Mouse (Mus musculus) skeletal muscle tissue, adult 2 months (tissue): ENCODE measurements around the gene Dtx4.
A peak's percentile ranks its signal among the peaks of the same experiment; 100 is the strongest.

Source experiments
- DNase-seq: peaks from one replicate; pipeline ENCODE4 v3.0.0-alpha.2; 2012; ENCODE audit warnings: low read depth, low spot score

The Dtx4 gene

DNA sequence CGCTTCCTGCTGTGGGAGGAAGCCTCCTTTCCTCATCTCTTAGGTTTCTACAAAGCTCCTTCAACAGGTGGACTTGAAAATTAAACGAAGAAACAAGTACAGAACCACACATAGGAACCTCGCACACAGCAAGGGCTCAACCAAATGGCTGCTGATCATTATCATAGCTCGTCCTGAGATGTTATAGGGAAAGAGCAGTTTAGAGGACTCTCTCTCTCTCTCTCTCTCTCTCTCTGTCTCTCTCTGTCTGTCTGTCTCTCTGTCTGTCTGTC, 7.1 kb downstream of the Dtx4 start:
- DNase-seq = no peak

DNA sequence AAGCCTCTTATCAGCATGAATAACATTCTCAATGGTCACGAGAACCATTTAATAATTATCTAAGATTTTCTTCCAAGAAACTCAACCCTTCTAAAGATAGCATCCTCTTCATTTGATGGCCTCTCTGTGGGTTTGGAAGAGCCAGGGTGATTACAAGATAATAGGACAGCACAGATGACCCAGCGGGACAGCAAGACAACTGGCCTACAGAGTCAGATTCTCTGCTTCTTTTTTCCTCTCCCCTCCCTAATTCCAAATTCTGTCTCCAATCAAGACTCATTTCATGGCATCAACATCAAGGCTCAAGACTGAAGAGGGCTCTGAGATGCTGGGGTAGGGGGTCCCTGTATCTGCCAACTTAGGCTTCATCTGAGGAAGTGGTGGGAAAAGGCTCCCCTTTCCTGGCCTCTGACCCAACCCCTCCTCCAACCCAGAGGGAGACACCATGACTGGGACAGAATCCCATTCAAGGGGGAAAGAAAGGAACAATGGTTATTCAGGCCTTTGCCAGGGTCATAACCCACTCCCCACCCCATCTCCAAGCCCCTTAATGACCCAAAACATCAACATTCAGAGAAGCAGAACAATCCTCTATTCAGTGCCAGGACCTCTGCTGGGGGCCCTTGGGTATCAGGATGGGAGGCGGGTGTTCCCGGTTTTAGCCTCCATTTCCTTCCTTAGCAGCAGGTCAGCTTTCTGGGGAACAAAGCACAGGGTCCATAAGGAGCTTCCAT, 7.6 kb downstream of the Dtx4 start:
- DNase-seq = no peak

DNA sequence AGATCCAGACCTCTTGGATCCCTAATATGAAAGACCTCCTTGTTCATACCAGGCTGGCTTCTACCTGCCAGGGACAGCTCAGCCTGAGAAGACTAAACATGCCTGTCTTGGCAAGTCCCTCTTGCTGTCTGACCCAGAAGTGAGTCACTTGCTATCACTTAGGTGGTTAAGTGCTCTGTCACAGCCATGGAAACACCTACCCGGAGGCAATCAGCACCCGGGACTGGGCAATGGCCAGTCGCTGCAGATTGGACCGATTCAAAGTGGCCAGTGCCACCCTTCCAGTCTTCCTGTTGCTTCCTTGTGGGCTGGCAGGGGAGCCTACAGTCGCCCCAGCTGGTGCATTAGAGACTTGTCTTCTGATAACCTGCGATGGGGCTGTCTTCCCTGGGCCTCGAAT, 9.6 kb downstream of the Dtx4 start:
- no peak for DNase-seq

DNA sequence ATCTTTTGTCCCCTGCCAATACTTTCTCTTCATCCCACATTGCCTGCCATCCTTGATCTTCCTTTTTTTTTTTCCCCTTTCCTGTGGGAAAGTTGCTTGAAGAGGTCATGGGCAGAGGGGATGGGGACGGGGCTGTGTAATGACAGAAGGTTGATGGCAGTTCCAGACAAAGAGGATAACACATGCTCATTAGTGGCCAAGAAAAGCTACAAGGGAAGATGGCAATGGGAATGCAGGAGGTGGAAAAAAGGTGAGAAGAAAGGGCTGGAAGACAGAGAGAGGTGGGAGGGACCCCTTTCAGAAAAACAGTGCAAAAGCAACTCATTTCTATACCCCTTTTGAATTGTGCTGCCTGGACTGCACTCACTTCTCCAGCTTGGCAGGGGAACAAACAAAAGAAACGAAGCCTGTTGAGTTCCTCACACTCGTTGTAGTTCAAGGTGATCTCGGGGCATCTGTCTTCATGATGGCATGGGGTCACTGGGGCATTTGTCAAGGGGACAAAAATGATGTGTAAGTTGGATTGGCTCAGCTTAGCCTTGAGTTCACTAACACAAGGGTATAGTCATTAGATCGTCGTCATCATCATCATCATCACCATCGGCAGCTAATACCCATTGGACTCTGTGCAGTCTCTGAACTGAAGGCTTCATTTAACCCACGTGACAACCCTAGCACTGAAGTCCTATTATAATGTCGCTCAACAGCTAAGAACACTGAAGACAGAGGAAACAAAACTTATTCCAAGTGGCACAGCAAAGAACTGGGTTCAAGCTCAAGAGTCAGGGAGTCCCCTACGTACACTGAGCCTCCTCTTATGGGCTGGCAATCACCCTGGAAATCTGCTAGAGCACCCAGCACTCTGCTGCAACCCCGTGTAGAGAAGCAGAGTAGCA, 11.3 kb downstream of the Dtx4 start:
- DNase-seq = no peak

DNA sequence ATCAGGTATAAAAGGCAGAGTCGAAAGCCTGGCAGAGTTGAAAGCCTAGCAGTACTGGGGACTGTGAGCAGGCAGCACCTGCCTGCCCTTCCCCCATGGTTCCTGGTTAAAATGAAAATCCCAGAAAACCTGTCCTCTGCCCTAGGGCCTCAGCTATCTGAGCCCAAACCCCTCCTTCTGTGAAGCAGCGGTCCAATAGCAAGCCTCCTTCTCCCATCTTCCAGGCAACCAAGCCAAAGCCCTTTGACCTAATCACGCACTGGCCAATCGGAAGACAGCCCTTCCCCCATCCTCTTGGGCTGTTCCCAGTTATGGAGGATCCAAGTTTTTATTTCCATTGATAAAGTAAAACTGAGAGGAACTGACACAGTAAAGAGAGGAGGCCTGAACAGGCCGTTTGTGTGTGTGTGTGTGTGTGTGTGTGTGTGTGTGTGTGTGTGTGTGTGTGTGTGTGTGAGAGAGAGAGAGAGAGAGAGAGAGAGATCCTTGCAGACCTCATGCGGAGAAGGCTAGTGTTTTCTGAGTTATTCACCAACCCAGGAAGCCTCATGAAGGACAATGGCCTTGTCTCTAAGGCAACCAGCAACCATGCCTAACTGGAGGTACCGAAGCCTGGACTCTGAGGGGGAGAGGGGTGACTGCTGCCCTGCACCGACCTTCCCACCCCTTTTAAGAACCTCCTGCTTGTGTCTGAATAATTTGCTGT, 12.1 kb downstream of the Dtx4 start:
- no peak for DNase-seq

DNA sequence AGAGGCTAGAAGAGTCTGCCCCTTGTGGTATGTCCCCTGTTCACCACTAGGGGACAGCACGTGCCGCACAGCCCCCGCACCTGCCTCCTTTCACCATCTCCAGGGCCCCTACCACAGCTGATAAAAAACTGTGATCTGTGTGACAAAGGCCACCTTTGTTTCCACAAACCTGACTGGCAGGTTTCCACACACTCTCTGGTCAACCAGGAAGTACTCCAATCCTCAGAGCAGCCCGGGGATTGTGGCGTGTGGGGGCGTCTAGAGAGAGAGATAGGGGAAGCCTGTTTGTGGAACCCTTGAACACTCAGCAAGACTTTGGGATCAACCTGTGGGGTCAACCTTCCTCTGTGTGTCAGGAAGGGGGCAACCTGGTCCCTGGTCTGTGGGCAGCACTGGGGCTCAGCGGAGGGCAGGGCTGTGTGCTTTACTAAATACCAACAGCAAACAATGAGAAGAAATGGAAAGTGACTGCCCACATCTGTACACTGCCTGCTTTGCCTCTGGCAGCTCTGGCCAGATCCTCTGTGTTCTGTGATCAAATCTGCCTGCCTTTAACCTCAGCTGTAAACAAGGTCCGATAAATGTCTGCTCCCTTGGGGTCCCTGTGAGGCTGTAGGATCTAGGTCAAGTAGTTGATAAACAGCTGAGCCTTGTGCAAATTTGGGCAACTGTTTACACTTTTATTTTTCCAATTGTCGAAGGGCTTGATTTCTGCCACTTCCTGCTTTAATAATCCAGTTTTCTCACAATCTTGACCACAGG, 12.9 kb downstream of the Dtx4 start:
- no peak for DNase-seq

DNA sequence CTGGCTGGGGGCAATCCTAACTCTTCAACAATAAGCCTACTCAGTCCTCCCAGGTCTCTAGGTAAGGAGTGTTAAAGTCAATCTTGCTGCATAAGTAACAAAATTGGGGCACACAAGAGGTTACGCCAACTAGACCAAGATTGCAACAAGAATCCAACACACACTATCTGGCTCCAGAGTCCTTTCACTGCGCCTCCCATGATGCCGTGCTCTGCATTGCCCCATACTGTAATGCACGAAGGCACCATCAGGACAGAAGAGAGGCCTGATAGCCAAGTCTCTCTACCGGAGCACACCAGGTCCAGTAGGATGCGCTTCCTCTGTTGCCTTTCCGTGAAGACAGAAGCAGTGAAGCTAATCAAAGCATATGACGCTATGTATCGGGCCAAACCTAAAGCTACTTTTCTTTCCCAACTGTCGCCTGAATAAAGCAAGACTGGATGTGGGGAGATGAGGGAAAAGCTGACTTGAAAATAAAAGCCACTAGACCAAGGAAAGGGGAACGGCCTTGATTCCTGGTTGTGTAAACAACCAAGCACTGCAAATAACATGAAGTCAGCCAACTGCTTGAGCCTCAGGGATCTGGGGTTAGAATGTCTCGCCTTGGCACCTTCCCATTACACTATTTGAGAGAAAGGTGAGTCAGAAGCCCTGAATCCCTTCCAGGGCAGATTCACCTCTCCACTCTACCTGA, 13.6 kb downstream of the Dtx4 start:
- no peak for DNase-seq

DNA sequence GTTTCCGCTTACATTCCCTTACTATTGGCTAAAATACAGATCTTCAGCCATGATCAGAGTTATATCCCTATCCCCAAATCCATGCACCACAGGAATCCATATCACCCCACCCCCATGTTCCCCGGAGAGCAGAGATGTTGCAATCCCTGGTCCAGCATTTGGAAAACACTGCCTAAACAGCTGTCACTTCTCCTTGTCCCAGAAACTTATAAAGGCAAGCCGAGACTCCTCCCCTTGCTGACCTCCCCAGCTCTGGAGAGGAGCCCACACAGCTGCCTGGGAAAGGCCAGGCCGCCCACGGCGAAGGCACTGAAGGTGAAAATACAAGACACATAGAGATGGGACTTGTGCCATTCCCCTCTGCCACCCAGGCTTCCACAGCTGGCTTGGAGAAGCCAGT, 14.4 kb downstream of the Dtx4 start:
- DNase-seq = peak; percentile 89

DNA sequence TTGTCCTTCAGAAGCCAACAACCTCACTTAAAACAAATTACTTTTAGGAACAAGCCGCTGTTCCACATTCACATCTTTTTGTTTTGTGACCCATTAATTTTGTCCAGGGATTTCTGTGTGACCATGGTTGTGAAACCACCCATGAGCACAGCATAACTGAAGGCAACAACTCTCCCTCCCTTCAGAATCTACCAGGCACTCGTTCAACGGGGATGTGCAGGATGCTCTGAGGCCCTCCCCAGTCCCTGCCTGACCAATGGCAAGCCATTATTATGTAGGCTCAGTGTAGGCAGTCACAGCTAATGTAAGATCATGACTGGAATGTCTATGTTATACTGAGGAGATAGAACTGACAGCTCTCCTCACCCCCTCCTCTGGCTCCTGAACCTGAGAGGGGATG, 15.6 kb downstream of the Dtx4 start:
- DNase-seq = no peak

DNA sequence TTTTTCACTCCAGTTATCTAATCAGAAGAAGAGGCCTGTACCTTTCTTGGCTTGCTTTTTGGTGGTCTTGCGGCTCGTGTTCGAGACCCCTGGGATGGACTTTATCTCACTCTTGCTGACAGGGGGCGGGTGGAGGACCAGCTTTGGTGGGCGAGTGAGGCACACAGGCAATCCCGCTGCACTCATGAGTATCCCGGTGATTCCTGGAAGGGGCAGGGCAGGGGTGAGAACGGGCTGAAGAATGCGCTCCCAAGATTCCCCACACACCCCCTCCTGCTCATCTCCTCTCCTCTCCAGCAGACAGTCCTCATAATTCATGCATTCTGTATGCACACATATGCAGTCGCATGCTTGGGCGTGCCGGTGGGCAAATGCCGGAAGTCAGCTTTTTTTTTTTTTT, 16.0 kb downstream of the Dtx4 start:
- no peak for DNase-seq

DNA sequence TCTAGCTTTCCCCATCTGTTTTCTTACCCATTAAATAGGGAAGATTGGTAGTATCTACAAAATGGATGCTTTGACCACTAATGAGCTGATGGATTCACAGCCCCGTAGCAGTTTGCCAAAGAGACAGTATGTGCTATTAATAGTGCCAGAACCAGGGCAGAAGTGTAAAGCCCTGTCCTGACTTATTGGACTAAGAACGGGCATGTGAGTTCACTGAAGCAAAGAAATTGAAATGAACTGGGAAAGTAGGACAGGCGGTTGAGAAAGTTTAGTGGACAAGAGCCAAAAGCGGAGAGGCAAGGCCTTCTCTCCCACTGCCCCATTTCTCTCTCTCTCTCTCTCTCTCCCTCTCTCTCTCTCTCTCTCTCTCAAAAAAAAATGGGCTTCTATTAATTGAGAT, 17.0 kb downstream of the Dtx4 start:
- no peak for DNase-seq

DNA sequence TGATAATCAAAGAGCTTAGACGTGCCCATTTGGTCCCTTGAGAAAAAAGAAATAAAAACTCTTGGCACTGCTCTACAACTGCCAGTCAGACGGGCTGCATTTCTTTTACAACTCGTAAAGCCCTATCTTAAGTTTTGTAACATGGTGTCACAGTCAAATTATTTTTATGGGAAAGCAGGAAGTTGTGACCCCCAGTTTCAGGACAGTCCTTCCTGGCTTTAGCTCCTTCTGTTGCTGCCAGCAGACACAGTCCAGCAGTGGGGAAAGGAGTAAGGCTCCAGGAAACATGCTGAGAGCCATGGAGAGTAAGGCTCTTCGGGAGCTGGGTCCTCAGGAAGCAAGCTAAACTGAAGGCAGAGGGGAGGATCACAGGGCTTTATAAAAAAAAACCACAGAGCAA, 17.5 kb downstream of the Dtx4 start:
- DNase-seq = no peak

DNA sequence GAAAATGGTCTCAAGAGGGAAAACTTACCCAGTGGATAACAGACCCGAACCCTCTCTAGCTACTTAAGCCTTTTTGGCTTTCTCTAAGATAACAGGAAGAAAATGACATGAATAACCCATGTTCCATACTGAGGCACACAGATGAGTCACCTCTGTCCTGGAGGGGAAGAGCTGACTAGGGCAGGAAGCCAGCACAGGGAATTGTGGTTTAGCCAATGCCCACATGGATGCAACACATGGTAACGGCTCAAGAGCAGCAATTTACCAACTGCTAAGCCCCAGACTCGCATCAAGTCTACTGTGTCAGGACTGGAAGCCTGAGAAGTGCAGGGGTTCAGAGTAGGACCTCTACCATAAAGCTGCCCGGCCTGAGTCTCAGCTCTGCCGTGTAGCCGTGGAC, 22.9 kb downstream of the Dtx4 start:
- DNase-seq = no peak

DNA sequence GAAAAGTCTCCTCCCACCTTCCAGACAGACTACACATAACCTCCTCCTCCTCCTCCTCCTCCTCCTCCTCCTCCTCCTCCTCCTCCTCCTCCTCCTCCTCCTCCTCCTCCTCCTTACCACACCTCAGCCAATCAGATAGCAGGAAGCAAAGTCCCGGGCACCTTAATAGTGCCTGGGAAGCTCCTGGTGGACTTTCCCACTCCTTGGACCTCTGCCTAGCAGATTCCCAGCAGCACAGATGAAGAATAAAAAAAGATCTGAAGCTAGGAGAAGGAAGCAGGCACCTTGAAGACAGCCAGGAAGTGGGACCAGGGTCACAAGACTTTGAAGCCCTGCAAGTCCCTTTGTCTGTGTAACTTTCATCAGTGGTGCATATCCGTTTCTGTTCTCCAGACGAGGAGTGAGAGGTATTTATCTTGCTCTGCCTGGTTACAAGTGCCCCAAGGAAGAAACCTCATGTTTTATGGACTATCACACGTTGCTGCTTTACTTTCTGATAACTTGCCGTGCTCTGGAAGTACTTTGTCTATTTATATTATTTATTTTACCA, 24.5 kb downstream of the Dtx4 start:
- no peak for DNase-seq

DNA sequence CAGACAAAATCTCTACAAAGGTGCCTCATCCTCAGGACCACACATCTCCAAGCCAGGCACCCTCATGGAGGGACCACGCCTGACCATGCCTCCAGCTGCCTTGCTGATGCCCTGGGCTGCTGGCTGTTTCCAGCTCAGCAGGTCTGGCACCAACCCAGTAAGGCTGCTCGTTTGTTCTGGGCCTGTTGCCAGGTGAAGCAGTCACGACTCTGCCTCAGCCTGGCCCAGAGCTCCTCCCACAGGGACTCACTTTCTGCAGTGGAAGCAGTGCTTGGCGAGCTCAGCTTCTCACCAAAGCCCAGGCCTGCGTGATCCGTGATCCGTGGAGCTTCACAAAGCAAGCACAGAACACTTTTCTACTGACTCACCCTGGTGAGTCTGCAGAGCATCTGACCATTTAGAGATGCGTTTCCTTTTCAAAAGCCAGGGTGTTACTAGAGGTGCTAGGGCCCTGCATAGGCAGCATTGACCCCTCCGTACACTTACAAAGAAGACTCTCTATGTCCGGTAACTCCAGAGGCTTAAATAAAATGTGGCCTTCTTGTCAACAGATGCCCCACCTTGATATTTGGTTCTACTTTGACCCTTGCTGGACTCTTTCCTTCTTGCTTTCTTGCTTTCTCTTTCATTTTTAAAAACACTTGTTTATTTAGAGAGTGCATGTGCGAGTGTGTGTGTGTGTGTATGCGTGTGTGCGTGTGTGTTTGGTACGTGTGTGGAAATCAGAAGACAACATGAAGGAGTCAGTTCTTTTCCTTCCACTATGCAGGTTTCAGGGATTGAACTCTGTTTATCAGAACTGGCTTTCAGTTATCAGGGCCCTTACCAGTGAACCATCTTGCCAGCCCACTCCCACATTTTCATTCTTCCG, 25.6 kb downstream of the Dtx4 start:
- peak; percentile 97 for DNase-seq

DNA sequence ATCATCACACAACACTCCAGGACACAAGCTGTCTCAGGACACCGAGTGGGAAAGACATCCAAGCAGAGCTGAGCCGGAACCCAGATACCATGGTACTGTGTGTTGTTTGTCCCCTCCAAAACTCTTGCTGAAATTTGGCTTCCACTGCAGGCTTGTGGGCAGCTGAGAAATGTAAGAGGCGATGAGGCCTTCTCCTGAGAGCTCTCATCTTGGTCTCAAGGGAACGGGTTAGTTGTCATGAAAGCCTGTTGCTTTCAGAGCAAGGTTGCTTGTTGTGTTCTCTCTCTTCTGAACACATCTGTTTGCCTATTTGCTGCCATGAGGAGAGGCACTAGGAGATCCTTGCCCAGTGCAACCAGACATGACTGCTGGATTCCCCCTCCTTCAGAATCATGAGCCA, 27.3 kb downstream of the Dtx4 start:
- DNase-seq = no peak

DNA sequence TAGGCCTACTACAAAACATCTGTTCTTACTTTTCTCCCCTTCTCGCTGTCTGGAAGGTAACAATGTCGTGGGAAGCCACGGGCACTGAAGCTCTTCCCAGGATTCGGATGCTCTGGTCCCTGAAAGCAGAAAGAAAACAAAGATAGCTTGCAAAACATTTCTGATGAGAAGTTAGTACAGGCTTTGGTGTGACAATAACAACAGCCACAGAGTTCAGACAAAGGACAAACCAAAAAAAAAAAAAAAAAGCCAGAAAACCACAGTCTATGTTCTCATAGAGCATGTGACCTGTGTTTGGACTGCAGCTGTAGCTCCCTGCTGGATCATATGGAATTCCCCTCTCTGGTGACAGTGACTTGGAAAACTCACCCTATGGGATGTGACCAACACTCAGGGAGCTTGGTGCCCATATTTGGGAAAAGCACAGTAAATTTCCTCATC, 28.0 kb downstream of the Dtx4 start:
- no peak for DNase-seq

DNA sequence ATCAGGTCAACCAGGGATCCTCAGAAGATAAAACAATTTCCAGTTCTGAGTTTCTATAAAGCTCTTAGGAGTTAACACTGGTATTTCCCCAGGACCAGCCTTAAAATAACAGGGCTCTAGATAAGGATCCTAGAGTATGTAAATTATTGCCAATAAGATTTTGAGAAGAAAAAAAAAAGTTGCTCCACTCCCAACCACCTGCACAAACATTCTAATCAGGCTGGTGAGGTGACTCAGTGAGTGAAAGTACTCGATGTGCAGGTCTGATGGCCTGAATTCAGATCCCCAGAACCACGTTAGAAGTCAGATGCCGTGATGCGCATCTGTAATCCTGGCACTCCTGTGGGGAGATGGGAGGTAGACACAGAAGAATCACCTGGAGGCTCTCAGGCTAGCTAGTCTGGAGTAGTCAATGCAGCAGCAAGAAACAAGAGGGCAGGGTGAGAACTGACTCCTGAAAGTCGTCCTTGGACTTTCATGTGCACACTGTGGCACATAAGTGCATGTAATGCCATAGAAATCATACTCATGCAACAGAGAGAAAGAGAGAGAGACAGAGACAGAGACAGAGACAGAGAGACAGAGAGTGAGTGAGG, 28.8 kb downstream of the Dtx4 start:
- DNase-seq = no peak

DNA sequence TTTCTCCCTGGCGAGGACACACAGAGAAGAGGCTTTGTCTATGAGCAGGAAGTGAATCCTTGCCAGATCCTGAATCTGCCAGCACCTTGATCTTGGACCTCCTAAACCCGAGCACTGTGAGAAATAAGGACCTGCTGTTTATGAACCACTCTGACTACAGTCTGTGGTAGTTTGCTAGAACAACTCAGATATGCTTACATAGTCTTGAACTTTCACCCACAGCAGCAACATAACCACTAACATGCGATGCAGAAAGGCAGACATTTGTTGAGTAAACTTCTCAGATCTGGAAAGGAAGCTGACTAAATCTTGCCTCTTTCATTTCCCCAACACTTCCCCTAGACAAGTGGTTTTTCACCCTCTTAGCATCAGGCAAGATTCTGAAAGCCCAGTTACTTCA, 29.4 kb downstream of the Dtx4 start:
- no peak for DNase-seq

DNA sequence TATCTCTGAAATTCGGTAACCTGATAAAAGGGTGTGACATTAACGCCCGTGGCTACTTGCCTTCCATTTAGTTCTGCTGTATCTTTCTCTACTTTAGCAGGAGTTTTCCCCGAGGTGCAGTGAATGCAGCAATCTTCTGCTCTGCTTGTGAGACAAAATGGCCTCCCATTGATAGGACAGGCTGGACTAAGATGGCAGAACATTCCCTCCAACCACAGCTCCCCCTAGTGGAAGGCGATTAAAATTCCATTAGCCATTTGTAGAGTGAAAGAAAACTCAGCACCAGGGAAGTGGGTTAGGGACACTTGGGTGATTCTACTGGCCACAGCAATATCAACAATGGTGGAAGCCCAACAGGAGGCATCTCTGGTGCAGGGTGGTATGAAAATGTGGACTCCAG, 33.8 kb downstream of the Dtx4 start:
- no peak for DNase-seq
